Comparison of ENCODE assay signal across 12 mouse cellular contexts in genomic region chr13:47261961-47262360, GRCm38 (mm10).
A peak's percentile ranks its signal among the peaks of the same experiment; 100 is the strongest.
DNase-seq lines count a peak whose midpoint lies in the region; ATAC-seq and TF ChIP-seq lines count a peak whose summit lies in the region.
"Had no signal": no experiment of that assay in that cellular context is flagged by ENCODE, and none has a peak within 500 bp of the region (broad histone marks: within the 10 kb centered on the region; RNA-seq: fewer than 3 reads in every experiment).

No protein-coding gene starts in this region.

- no peaks in the 10 kb centered on the region for H3K36me3 ChIP-seq in forebrain, embryonic 13.5 days (ENCODE audit: poor library complexity, severe bottlenecking)
- no peaks in the 10 kb centered on the region for H3K36me3 ChIP-seq in forebrain, embryonic 11.5 days (ENCODE audit: control insufficient read depth, insufficient read depth, low read length)
- H3K36me3 ChIP-seq in kidney, postnatal 0 days (ENCODE audit: insufficient read depth, low read length) = no peaks in the 10 kb centered on the region
- H3K36me3 ChIP-seq: liver, embryonic 15.5 days had no signal

- WGBS in forebrain, embryonic 13.5 days = 64% methylated on average over 2 of the region's 2 CpGs
- 80% methylated on average over 2 of the region's 2 CpGs for WGBS in forebrain, embryonic 11.5 days
- WGBS in kidney, postnatal 0 days = 52% methylated on average over 2 of the region's 2 CpGs

- H3K4me2 ChIP-seq in forebrain, embryonic 13.5 days = no peak overlapping the region
- H3K4me2 ChIP-seq in forebrain, embryonic 11.5 days (ENCODE audit: low read depth, low read length, severe bottlenecking) = no peak overlapping the region
- H3K4me2 ChIP-seq in kidney, postnatal 0 days (ENCODE audit: low read length) = no peak overlapping the region
- H3K4me2 ChIP-seq: liver, embryonic 15.5 days had no signal

- peak; percentile 57; the same call in 1 of the 2 replicates for ATAC-seq in forebrain, embryonic 13.5 days
- no peak for ATAC-seq in forebrain, embryonic 11.5 days (replicated peaks; ENCODE audit: low FRiP score)
- ATAC-seq in kidney, postnatal 0 days (replicated peaks; ENCODE audit: low FRiP score, low read depth) = no peak
- ATAC-seq in activated CD4-positive, CD25-positive, alpha-beta regulatory T cell, adult 4 months = no peak
- ATAC-seq: intestine, embryonic 16.5 days had no signal

- H3K9me3 ChIP-seq in forebrain, embryonic 13.5 days (replicated peaks) = no peaks in the 10 kb centered on the region
- H3K9me3 ChIP-seq in forebrain, embryonic 11.5 days (ENCODE audit: control insufficient read depth, low read length) = no peaks in the 10 kb centered on the region
- no peaks in the 10 kb centered on the region for H3K9me3 ChIP-seq in kidney, postnatal 0 days (replicated peaks; ENCODE audit: low read length)
- H3K9me3 ChIP-seq: liver, embryonic 15.5 days had no signal

- DNase-seq in forebrain, embryonic 11.5 days (ENCODE audit: low spot score) = no peak
- DNase-seq in kidney, postnatal 0 days (ENCODE audit: low spot score) = peak; percentile 52
- DNase-seq in kidney, postnatal 14 days = no peak
- peak; percentile 83 for DNase-seq in 416B (ENCODE audit: low read depth)
- peak; percentile 17 for DNase-seq in forelimb bud, embryonic 11.5 days (ENCODE audit: low read depth, low spot score)
- DNase-seq in ovary, postnatal 14 days (ENCODE audit: low spot score) = no peak
- DNase-seq: cerebellum, adult 9-10 months; thymus, postnatal 4 days had no signal

- H3K4me3 ChIP-seq in forebrain, embryonic 13.5 days = no peak overlapping the region
- H3K4me3 ChIP-seq in forebrain, embryonic 11.5 days (ENCODE audit: low read depth, low read length) = no peak overlapping the region
- H3K4me3 ChIP-seq in kidney, postnatal 0 days (replicated peaks; ENCODE audit: low read depth, low read length) = no peak overlapping the region
- H3K4me3 ChIP-seq: liver, embryonic 15.5 days had no signal

- H3K27ac ChIP-seq in forebrain, embryonic 13.5 days = no peak overlapping the region
- H3K27ac ChIP-seq in forebrain, embryonic 11.5 days (ENCODE audit: low read depth, low read length) = no peak overlapping the region
- H3K27ac ChIP-seq in kidney, postnatal 0 days = no peak overlapping the region
- H3K27ac ChIP-seq: liver, embryonic 15.5 days had no signal

- H3K9ac ChIP-seq in forebrain, embryonic 13.5 days = no peak overlapping the region
- no peak overlapping the region for H3K9ac ChIP-seq in forebrain, embryonic 11.5 days (ENCODE audit: low read length)
- H3K9ac ChIP-seq in kidney, postnatal 0 days (ENCODE audit: low read depth, low read length) = no peak overlapping the region
- H3K9ac ChIP-seq: liver, embryonic 15.5 days had no signal

- TF ChIP-seq CTCF in kidney, postnatal 0 days (IDR thresholded peaks at IDR 0.05; ENCODE audit: low read depth) = no peak

- no peaks in the 10 kb centered on the region for H3K27me3 ChIP-seq in forebrain, embryonic 13.5 days
- no peaks in the 10 kb centered on the region for H3K27me3 ChIP-seq in forebrain, embryonic 11.5 days (ENCODE audit: control insufficient read depth, insufficient read depth, low read length)
- H3K27me3 ChIP-seq in kidney, postnatal 0 days (ENCODE audit: insufficient read depth, low read length) = no peaks in the 10 kb centered on the region
- H3K27me3 ChIP-seq: liver, embryonic 15.5 days had no signal

- peaks cover 13% of the 10 kb centered on the region; the same call in 1 of the 2 replicates for H3K4me1 ChIP-seq in forebrain, embryonic 13.5 days
- H3K4me1 ChIP-seq in forebrain, embryonic 11.5 days (replicated peaks; ENCODE audit: control insufficient read depth, insufficient read depth, low read length) = no peaks in the 10 kb centered on the region; the same call in 1 of the 2 replicates
- no peaks in the 10 kb centered on the region for H3K4me1 ChIP-seq in kidney, postnatal 0 days (replicated peaks; ENCODE audit: insufficient read depth, low read length)

Comparison
In these comparisons a context has a peak if more than half of its experiments do, and no peak if none do; other contexts are left out.
1. DNase-seq: peak in kidney, postnatal 0 days (single experiment), 416B (single experiment) and forelimb bud, embryonic 11.5 days (single experiment); none in forebrain, embryonic 11.5 days (single experiment), kidney, postnatal 14 days (single experiment) and ovary, postnatal 14 days (single experiment).